In genomic region chr2:157129601-157130164, GRCm38 (mm10) we compare ENCODE assay signal across 15 mouse cellular contexts. TPM values are rescaled to one million over a fixed set of nuclear protein-coding genes. Genes with fewer than 3 reads are reported as not detected.
A peak's percentile ranks its signal among the peaks of the same experiment; 100 is the strongest.
DNase-seq lines count a peak whose midpoint lies in the region; ATAC-seq and TF ChIP-seq lines count a peak whose summit lies in the region.
"Had no signal": no experiment of that assay in that cellular context is flagged by ENCODE, and none has a peak within 500 bp of the region (broad histone marks: within the 10 kb centered on the region; RNA-seq: fewer than 3 reads in every experiment).

No protein-coding gene starts in this region.

- 68% methylated on average over 11 of the region's 11 CpGs for WGBS in heart, postnatal 0 days
- WGBS in heart, embryonic 11.5 days (ENCODE audit: insufficient replicate concordance) = 75% methylated on average over 11 of the region's 11 CpGs
- WGBS in liver, postnatal 0 days (ENCODE audit: insufficient replicate concordance) = 33% methylated on average over 11 of the region's 11 CpGs
- WGBS in forebrain, postnatal 0 days = 85% methylated on average over 11 of the region's 11 CpGs

- H3K4me3 ChIP-seq in heart, postnatal 0 days (ENCODE audit: low read depth, low read length) = 0 out of 2 replicates have a peak overlapping the region, but pooled peaks have one; percentile 5
- H3K4me3 ChIP-seq in heart, embryonic 11.5 days (ENCODE audit: low read depth, low read length) = no peak overlapping the region
- H3K4me3 ChIP-seq in brown adipose tissue, adult 24 weeks (ENCODE audit: insufficient read depth, low read depth, low read length) = peak overlapping the region; percentile 25; the same call in 1 of the 2 replicates
- peak overlapping the region; percentile 42 for H3K4me3 ChIP-seq in liver, postnatal 0 days (ENCODE audit: low read depth, low read length)
- no peak overlapping the region for H3K4me3 ChIP-seq in forebrain, postnatal 0 days (ENCODE audit: low read depth, low read length)
- H3K4me3 ChIP-seq: embryonic facial prominence, embryonic 12.5 days; left cerebral cortex, adult 2 months; midbrain, embryonic 15.5 days had no signal

- peak overlapping the region; percentile 34 for H3K4me2 ChIP-seq in heart, postnatal 0 days (ENCODE audit: low read depth, low read length)
- H3K4me2 ChIP-seq in heart, embryonic 11.5 days = no peak overlapping the region
- H3K4me2 ChIP-seq in liver, postnatal 0 days (ENCODE audit: low read depth, low read length) = peak overlapping the region; percentile 78
- H3K4me2 ChIP-seq in forebrain, postnatal 0 days (ENCODE audit: low read depth) = no peak overlapping the region
- H3K4me2 ChIP-seq: embryonic facial prominence, embryonic 12.5 days; midbrain, embryonic 15.5 days had no signal

- H3K9ac ChIP-seq in heart, postnatal 0 days (replicated peaks; ENCODE audit: low read depth, low read length) = no peak overlapping the region
- no peak overlapping the region for H3K9ac ChIP-seq in heart, embryonic 11.5 days (ENCODE audit: low read depth, low read length)
- H3K9ac ChIP-seq in liver, postnatal 0 days (replicated peaks) = peak overlapping the region; percentile 59
- no peak overlapping the region for H3K9ac ChIP-seq in forebrain, postnatal 0 days
- H3K9ac ChIP-seq: embryonic facial prominence, embryonic 12.5 days; midbrain, embryonic 15.5 days had no signal

- DNase-seq in heart, postnatal 0 days (ENCODE audit: low spot score) = no peak
- peak; percentile 50 for DNase-seq in CD4-positive helper T cell, adult 2 months (ENCODE audit: low read depth, low spot score)
- no peak for DNase-seq in liver, postnatal 0 days
- DNase-seq in urinary bladder, postnatal 36 days (ENCODE audit: low spot score in 2 of 2) = no peak
- no peak for DNase-seq in forebrain, postnatal 0 days
- no peak for DNase-seq in kidney, postnatal 25 days
- DNase-seq: cerebellum, adult 11-12 months; kidney, postnatal 14 days had no signal

- no peaks in the 10 kb centered on the region for H3K27me3 ChIP-seq in heart, postnatal 0 days (ENCODE audit: control insufficient read depth, insufficient read depth, low read length)
- no peaks in the 10 kb centered on the region for H3K27me3 ChIP-seq in heart, embryonic 11.5 days (ENCODE audit: control insufficient read depth, insufficient read depth, low read length)
- no peaks in the 10 kb centered on the region for H3K27me3 ChIP-seq in liver, postnatal 0 days (ENCODE audit: insufficient read depth, low read length)
- no peaks in the 10 kb centered on the region for H3K27me3 ChIP-seq in forebrain, postnatal 0 days (ENCODE audit: insufficient read depth, low read length)
- H3K27me3 ChIP-seq: embryonic facial prominence, embryonic 12.5 days; midbrain, embryonic 15.5 days had no signal

- H3K36me3 ChIP-seq in heart, postnatal 0 days (replicated peaks; ENCODE audit: control insufficient read depth, insufficient read depth, low read length) = peaks cover 26% of the 10 kb centered on the region
- H3K36me3 ChIP-seq in heart, embryonic 11.5 days (ENCODE audit: control insufficient read depth, insufficient read depth, low read length) = no peaks in the 10 kb centered on the region
- H3K36me3 ChIP-seq in liver, postnatal 0 days (replicated peaks; ENCODE audit: insufficient read depth, low read length) = peaks cover 28% of the 10 kb centered on the region; the same call in 1 of the 2 replicates
- H3K36me3 ChIP-seq in forebrain, postnatal 0 days (ENCODE audit: insufficient read depth) = no peaks in the 10 kb centered on the region
- H3K36me3 ChIP-seq: midbrain, embryonic 15.5 days had no signal

- 0 out of 2 replicates have a peak, but pooled peaks cover 4% of the 10 kb centered on the region for H3K4me1 ChIP-seq in heart, postnatal 0 days (ENCODE audit: control insufficient read depth, insufficient read depth)
- no peaks in the 10 kb centered on the region for H3K4me1 ChIP-seq in heart, embryonic 11.5 days (ENCODE audit: control insufficient read depth, insufficient read depth, low read length)
- peaks cover 4% of the 10 kb centered on the region; the same call in 1 of the 2 replicates for H3K4me1 ChIP-seq in brown adipose tissue, adult 24 weeks (ENCODE audit: control insufficient read depth, insufficient read depth, insufficient read length, low read length)
- peaks cover 16% of the 10 kb centered on the region for H3K4me1 ChIP-seq in liver, postnatal 0 days (ENCODE audit: insufficient read depth)
- H3K4me1 ChIP-seq in forebrain, postnatal 0 days (ENCODE audit: insufficient read depth) = peaks cover 4% of the 10 kb centered on the region; the same call in 1 of the 2 replicates
- H3K4me1 ChIP-seq: embryonic facial prominence, embryonic 12.5 days had no signal

- H3K27ac ChIP-seq in heart, postnatal 0 days (ENCODE audit: low read depth) = no peak overlapping the region
- no peak overlapping the region for H3K27ac ChIP-seq in heart, embryonic 11.5 days (ENCODE audit: low read depth, low read length)
- H3K27ac ChIP-seq in brown adipose tissue, adult 24 weeks (replicated peaks; ENCODE audit: low read depth, low read length) = peak overlapping the region; percentile 69
- peak overlapping the region; percentile 75 for H3K27ac ChIP-seq in liver, postnatal 0 days (ENCODE audit: low read depth)
- H3K27ac ChIP-seq in forebrain, postnatal 0 days (ENCODE audit: low read depth, low read length) = no peak overlapping the region
- H3K27ac ChIP-seq: embryonic facial prominence, embryonic 12.5 days; left cerebral cortex, adult 2 months; midbrain, embryonic 15.5 days had no signal

- no peak for TF ChIP-seq CTCF in heart, postnatal 0 days (IDR thresholded peaks at IDR 0.05; ENCODE audit: low read depth)
- TF ChIP-seq CTCF in liver, postnatal 0 days (IDR thresholded peaks at IDR 0.05; ENCODE audit: low read depth) = no peak
- TF ChIP-seq CTCF in forebrain, postnatal 0 days (IDR thresholded peaks at IDR 0.05; ENCODE audit: low read depth) = no peak

- H3K9me3 ChIP-seq in heart, postnatal 0 days (replicated peaks; ENCODE audit: control insufficient read depth, low read length) = no peaks in the 10 kb centered on the region
- H3K9me3 ChIP-seq in heart, embryonic 11.5 days (replicated peaks; ENCODE audit: control insufficient read depth, low read length) = no peaks in the 10 kb centered on the region
- H3K9me3 ChIP-seq in liver, postnatal 0 days (ENCODE audit: low read length) = no peaks in the 10 kb centered on the region
- H3K9me3 ChIP-seq in forebrain, postnatal 0 days (ENCODE audit: low read length) = no peaks in the 10 kb centered on the region
- H3K9me3 ChIP-seq: embryonic facial prominence, embryonic 12.5 days; midbrain, embryonic 15.5 days had no signal

- no peak for ATAC-seq in heart, postnatal 0 days (ENCODE audit: insufficient read depth, low read depth)
- ATAC-seq in heart, embryonic 11.5 days (replicated peaks; ENCODE audit: insufficient number of reproducible peaks, low FRiP score, low TSS enrichment) = no peak
- ATAC-seq in liver, postnatal 0 days = no peak
- no peak for ATAC-seq in forebrain, postnatal 0 days
- ATAC-seq: midbrain, embryonic 15.5 days had no signal

- no peak for TF ChIP-seq EP300 in heart, postnatal 0 days (IDR thresholded peaks at IDR 0.05; ENCODE audit: low read depth)
- TF ChIP-seq EP300 in liver, postnatal 0 days (IDR thresholded peaks at IDR 0.05; ENCODE audit: low read depth) = 0 out of 2 replicates have a peak, but pooled peaks have one; percentile 13

RNA-seq across cellular contexts. Expression of gene Samhd1, which starts 5.4 kb away (rescaled TPM):
- 9.0 and 22.6 TPM in 2 replicates for total RNA-seq in heart, postnatal 0 days (2014; rRNA removed; ENCODE audit: low replicate concordance)
- polyA plus RNA-seq in heart, postnatal 0 days (2015; fragmentation: Nextera tagmentation; extraction: Ambion mirVana) = 12.1 and 13.0 TPM in 2 replicates
- 20.7 and 26.4 TPM in 2 replicates for polyA plus RNA-seq in heart, embryonic 11.5 days (2014; fragmentation: Nextera tagmentation; extraction: Ambion mirVana)
- polyA plus RNA-seq in brown adipose tissue, adult 24 weeks (2012; ENCODE audit: insufficient read depth, insufficient read length, missing spikeins) = 14.9 and 17.9 TPM in 2 replicates
- 16.5 and 17.3 TPM in 2 replicates for polyA plus RNA-seq in liver, postnatal 0 days (2015; fragmentation: Nextera tagmentation; extraction: Ambion mirVana)
- 11.3 and 18.5 TPM in 2 replicates for total RNA-seq in forebrain, postnatal 0 days (2014; rRNA removed)
- 6.6 and 8.0 TPM in 2 replicates for polyA plus RNA-seq in forebrain, postnatal 0 days (2015; fragmentation: Nextera tagmentation; extraction: Ambion mirVana)

RNA-seq across cellular contexts. Expression of gene Tldc2, which starts 42.8 kb away (rescaled TPM):
- not detected in 2 replicates for total RNA-seq in heart, postnatal 0 days (2014; rRNA removed; ENCODE audit: low replicate concordance)
- not detected in 2 replicates for polyA plus RNA-seq in heart, postnatal 0 days (2015; fragmentation: Nextera tagmentation; extraction: Ambion mirVana)
- polyA plus RNA-seq in heart, embryonic 11.5 days (2014; fragmentation: Nextera tagmentation; extraction: Ambion mirVana) = 0.26 TPM in 1 of 2 replicates, not detected in the other
- not detected in 2 replicates for polyA plus RNA-seq in brown adipose tissue, adult 24 weeks (2012; ENCODE audit: insufficient read depth, insufficient read length, missing spikeins)
- polyA plus RNA-seq in liver, postnatal 0 days (2015; fragmentation: Nextera tagmentation; extraction: Ambion mirVana) = not detected in 2 replicates
- not detected in 2 replicates for total RNA-seq in forebrain, postnatal 0 days (2014; rRNA removed)
- not detected in 2 replicates for polyA plus RNA-seq in forebrain, postnatal 0 days (2015; fragmentation: Nextera tagmentation; extraction: Ambion mirVana)
- total RNA-seq: left cerebral cortex, adult 2 months; liver, adult 2 months had no signal
- polyA plus RNA-seq: embryonic facial prominence, embryonic 12.5 days; hindbrain, embryonic 11.5 days; liver, adult 2 months; midbrain, embryonic 15.5 days had no signal

RNA-seq across cellular contexts. Expression of gene Soga1, which starts 50.6 kb away (rescaled TPM):
- 21.0 and 48.5 TPM in 2 replicates for total RNA-seq in heart, postnatal 0 days (2014; rRNA removed; ENCODE audit: low replicate concordance)
- 1.0 and 1.1 TPM in 2 replicates for polyA plus RNA-seq in heart, postnatal 0 days (2015; fragmentation: Nextera tagmentation; extraction: Ambion mirVana)
- polyA plus RNA-seq in heart, embryonic 11.5 days (2014; fragmentation: Nextera tagmentation; extraction: Ambion mirVana) = 3.4 and 3.6 TPM in 2 replicates
- 6.0 and 6.9 TPM in 2 replicates for polyA plus RNA-seq in brown adipose tissue, adult 24 weeks (2012; ENCODE audit: insufficient read depth, insufficient read length, missing spikeins)
- polyA plus RNA-seq in liver, postnatal 0 days (2015; fragmentation: Nextera tagmentation; extraction: Ambion mirVana) = 0.65 and 1.0 TPM in 2 replicates
- total RNA-seq in forebrain, postnatal 0 days (2014; rRNA removed) = 80.5 and 93.7 TPM in 2 replicates
- polyA plus RNA-seq in forebrain, postnatal 0 days (2015; fragmentation: Nextera tagmentation; extraction: Ambion mirVana) = 3.1 and 3.9 TPM in 2 replicates

Comparison
In these comparisons a context has a peak if more than half of its experiments do, and no peak if none do; other contexts are left out.
1. H3K4me2 ChIP-seq: peak in heart, postnatal 0 days (single experiment) and liver, postnatal 0 days (single experiment); none in heart, embryonic 11.5 days (single experiment) and forebrain, postnatal 0 days (single experiment).
2. H3K4me3 ChIP-seq: peak in heart, postnatal 0 days (single experiment), brown adipose tissue, adult 24 weeks (single experiment) and liver, postnatal 0 days (single experiment); none in heart, embryonic 11.5 days (single experiment) and forebrain, postnatal 0 days (single experiment).
3. H3K27ac ChIP-seq: peak in brown adipose tissue, adult 24 weeks (single experiment) and liver, postnatal 0 days (single experiment); none in heart, postnatal 0 days (single experiment), heart, embryonic 11.5 days (single experiment) and forebrain, postnatal 0 days (single experiment).